Mouse (Mus musculus): ENCODE data around the gene Vstm2l. TPM values are rescaled to one million over a fixed set of nuclear protein-coding genes. Genes with fewer than 3 reads are reported as not detected.

The Vstm2l gene
- total and polyA plus RNA-seq, 3 experiments: not detected

DNA sequence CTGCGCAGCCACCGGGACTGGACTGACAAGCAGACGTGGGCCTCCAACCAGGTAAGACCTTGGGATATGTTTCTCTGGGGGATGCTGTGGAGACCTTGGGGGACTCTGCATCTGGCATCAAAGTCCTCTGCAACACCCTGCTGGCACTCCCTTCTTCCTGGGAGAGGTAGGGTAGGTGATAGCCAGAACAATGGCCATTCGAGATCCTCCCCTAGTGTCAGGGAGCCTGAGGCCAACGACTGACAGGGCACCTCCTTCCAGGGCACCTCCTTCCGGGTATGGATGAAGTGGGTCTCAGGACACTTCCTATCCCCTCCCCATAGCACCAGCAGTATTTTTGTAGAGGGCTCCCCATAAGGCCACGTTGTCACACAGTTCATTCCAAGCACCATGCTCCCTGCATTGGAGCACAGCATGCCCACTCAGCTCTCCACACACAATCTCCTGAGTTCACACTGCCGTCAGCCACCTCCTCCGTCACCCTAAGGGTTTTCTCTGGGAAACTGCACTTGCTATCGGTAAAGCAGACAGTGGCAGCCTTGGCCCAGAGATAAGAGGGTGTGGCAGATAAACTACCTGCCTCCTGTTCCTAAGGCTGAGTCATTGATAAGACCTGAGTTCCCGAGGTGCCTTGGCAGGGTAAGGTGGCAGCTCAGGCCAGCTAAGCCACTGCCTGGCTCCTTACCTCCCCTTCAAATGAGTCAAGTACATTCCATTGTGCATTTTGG is 21.2 kb downstream of the Vstm2l start:
- no peaks in the 10 kb centered on the region for H3K9me3 ChIP-seq (replicated peaks)
- DNase-seq (ENCODE audit: low spot score) (no peak), ATAC-seq (ENCODE audit: extremely low read depth, insufficient number of reproducible peaks, low FRiP score, poor library complexity, severe bottlenecking) (no peak)
- H3K4me1 ChIP-seq (ENCODE audit: insufficient read depth, low read depth, low read length): peaks cover 6% of the 10 kb centered on the region; the same call in 1 of the 2 replicates
- TF ChIP-seq POLR2AphosphoS5 (IDR thresholded peaks at IDR 0.05; ENCODE audit: insufficient replicate concordance, low read depth, low read length) (no peak), CTCF (IDR thresholded peaks at IDR 0.05; ENCODE audit: low read depth, low read length) (no peak), GATA1 (IDR thresholded peaks at IDR 0.05; ENCODE audit: borderline replicate concordance, low read length) (no peak), GATA2 (IDR thresholded peaks at IDR 0.05; ENCODE audit: borderline replicate concordance, low read depth, low read length) (no peak), TAL1 (conservative IDR thresholded peaks at IDR 0.05; ENCODE audit: low read depth, low read length) (no peak)
- H3K36me3 ChIP-seq (replicated peaks): no peaks in the 10 kb centered on the region
- H3K27me3 ChIP-seq (ENCODE audit: insufficient read depth, low read length): peaks cover 7% of the 10 kb centered on the region; the same call in 1 of the 2 replicates
- H3K4me3 ChIP-seq (ENCODE audit: low read depth, low read length): no peak overlapping the region

DNA sequence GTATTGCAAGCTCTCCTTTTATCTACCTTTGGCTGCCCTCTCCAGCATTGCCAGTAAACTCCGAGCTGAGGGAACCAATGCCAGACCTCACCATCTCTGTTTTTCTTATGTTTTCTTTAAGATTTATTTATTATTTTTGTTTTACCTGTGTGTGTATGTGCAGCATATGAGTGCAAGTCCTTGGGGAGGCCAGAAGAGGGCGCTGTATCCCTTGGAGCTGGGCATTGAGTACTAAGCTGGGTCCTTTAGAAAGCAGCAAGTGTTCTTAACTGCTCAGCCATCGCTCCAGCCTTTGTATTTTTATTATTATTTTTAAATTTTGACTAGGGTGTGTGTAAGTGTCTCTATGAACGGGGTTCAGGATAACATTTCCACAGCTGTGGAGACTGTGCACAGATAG is 22.2 kb downstream of the Vstm2l start:
- TF ChIP-seq GATA2 (IDR thresholded peaks at IDR 0.05; ENCODE audit: borderline replicate concordance, low read depth, low read length): no peak
- no peak for TF ChIP-seq GATA1 (IDR thresholded peaks at IDR 0.05; ENCODE audit: borderline replicate concordance, low read length)
- TF ChIP-seq CTCF (IDR thresholded peaks at IDR 0.05; ENCODE audit: low read depth, low read length): no peak
- no peak for TF ChIP-seq TAL1 (conservative IDR thresholded peaks at IDR 0.05; ENCODE audit: low read depth, low read length)
- no peak for TF ChIP-seq POLR2AphosphoS5 (IDR thresholded peaks at IDR 0.05; ENCODE audit: insufficient replicate concordance, low read depth, low read length)
- no peak for ATAC-seq (ENCODE audit: extremely low read depth, insufficient number of reproducible peaks, low FRiP score, poor library complexity, severe bottlenecking)
- no peaks in the 10 kb centered on the region for H3K9me3 ChIP-seq (replicated peaks)
- no peaks in the 10 kb centered on the region for H3K36me3 ChIP-seq (replicated peaks)
- DNase-seq (ENCODE audit: low spot score): no peak
- H3K4me3 ChIP-seq (ENCODE audit: low read depth, low read length): no peak overlapping the region
- H3K4me1 ChIP-seq (ENCODE audit: insufficient read depth, low read depth, low read length): peaks cover 6% of the 10 kb centered on the region; the same call in 1 of the 2 replicates
- H3K27me3 ChIP-seq (ENCODE audit: insufficient read depth, low read length): peaks cover 11% of the 10 kb centered on the region; the same call in 1 of the 2 replicates

- ATAC-seq (ENCODE audit: extremely low read depth, insufficient number of reproducible peaks, low FRiP score, poor library complexity, severe bottlenecking) (no peak), DNase-seq (ENCODE audit: low spot score) (no peak)
- no peaks in the 10 kb centered on the region for H3K9me3 ChIP-seq (replicated peaks)
- TF ChIP-seq POLR2AphosphoS5 (IDR thresholded peaks at IDR 0.05; ENCODE audit: insufficient replicate concordance, low read depth, low read length) (no peak), TAL1 (conservative IDR thresholded peaks at IDR 0.05; ENCODE audit: low read depth, low read length) (no peak), GATA1 (IDR thresholded peaks at IDR 0.05; ENCODE audit: borderline replicate concordance, low read length) (no peak), GATA2 (IDR thresholded peaks at IDR 0.05; ENCODE audit: borderline replicate concordance, low read depth, low read length) (no peak)
- no peaks in the 10 kb centered on the region for H3K36me3 ChIP-seq (replicated peaks)
- H3K4me1 ChIP-seq (ENCODE audit: insufficient read depth, low read depth, low read length): peaks cover 3% of the 10 kb centered on the region; the same call in 1 of the 2 replicates
- peaks cover 9% of the 10 kb centered on the region; the same call in 1 of the 2 replicates for H3K27me3 ChIP-seq (ENCODE audit: insufficient read depth, low read length)
- no peak overlapping the region for H3K4me3 ChIP-seq (ENCODE audit: low read depth, low read length)
These were observed 26.2 kb downstream of the Vstm2l start for GRCm38 (mm10) chr2:157940586-157941185.

DNA sequence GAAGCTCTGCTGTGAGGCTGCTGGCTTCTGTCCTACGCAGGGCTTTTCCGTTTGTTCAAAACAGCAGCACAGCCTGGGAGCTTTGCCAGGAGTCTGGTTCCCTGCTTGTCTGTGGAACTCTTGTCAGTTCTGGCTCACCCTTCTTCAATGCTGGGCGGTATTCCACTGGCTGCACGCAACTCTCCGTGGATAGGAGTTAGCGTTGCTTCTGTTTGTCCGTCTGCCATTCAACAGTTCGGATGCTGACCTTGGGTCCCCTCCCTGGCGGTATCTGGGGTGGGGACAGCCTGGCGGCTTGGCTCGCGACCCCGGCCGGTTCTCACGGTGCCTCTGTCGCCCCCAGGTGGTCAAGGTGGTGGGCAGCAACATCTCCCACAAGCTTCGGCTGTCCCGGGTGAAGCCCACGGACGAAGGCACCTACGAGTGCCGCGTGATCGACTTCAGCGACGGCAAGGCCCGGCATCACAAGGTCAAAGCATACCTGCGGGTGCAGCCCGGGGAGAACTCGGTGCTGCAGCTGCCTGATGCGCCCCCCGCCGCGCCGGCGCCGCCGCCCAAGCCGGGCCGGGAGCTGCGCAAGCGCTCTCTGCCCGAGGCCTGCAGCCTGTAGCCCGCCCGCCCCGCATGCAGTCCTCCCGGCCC is 29.2 kb downstream of the Vstm2l start:
- ATAC-seq (ENCODE audit: extremely low read depth, insufficient number of reproducible peaks, low FRiP score, poor library complexity, severe bottlenecking) (no peak), DNase-seq (ENCODE audit: low spot score) (no peak)
- TF ChIP-seq TAL1 (conservative IDR thresholded peaks at IDR 0.05; ENCODE audit: low read depth, low read length) (no peak), GATA2 (IDR thresholded peaks at IDR 0.05; ENCODE audit: borderline replicate concordance, low read depth, low read length) (no peak), CTCF (IDR thresholded peaks at IDR 0.05; ENCODE audit: low read depth, low read length) (no peak), GATA1 (IDR thresholded peaks at IDR 0.05; ENCODE audit: borderline replicate concordance, low read length) (no peak), POLR2AphosphoS5 (IDR thresholded peaks at IDR 0.05; ENCODE audit: insufficient replicate concordance, low read depth, low read length) (no peak)
- no peak overlapping the region for H3K4me3 ChIP-seq (ENCODE audit: low read depth, low read length)
- H3K36me3 ChIP-seq (replicated peaks): no peaks in the 10 kb centered on the region
- H3K9me3 ChIP-seq (replicated peaks): no peaks in the 10 kb centered on the region
- H3K4me1 ChIP-seq (ENCODE audit: insufficient read depth, low read depth, low read length): no peaks in the 10 kb centered on the region
- H3K27me3 ChIP-seq (ENCODE audit: insufficient read depth, low read length): peaks cover 9% of the 10 kb centered on the region; the same call in 1 of the 2 replicates

- DNase-seq (ENCODE audit: low spot score): no peak
- no peak overlapping the region for H3K4me3 ChIP-seq (ENCODE audit: low read depth, low read length)
- no peaks in the 10 kb centered on the region for H3K36me3 ChIP-seq (replicated peaks)
- H3K27me3 ChIP-seq (ENCODE audit: insufficient read depth, low read length): peaks cover 9% of the 10 kb centered on the region; the same call in 1 of the 2 replicates
- H3K9me3 ChIP-seq (replicated peaks): no peaks in the 10 kb centered on the region
- H3K4me1 ChIP-seq (ENCODE audit: insufficient read depth, low read depth, low read length): no peaks in the 10 kb centered on the region
- no peak for TF ChIP-seq CTCF (IDR thresholded peaks at IDR 0.05; ENCODE audit: low read depth, low read length)
- ATAC-seq (ENCODE audit: extremely low read depth, insufficient number of reproducible peaks, low FRiP score, poor library complexity, severe bottlenecking): no peak
These were observed 29.9 kb downstream of the Vstm2l start for GRCm38 (mm10) chr2:157944156-157944893.

DNA sequence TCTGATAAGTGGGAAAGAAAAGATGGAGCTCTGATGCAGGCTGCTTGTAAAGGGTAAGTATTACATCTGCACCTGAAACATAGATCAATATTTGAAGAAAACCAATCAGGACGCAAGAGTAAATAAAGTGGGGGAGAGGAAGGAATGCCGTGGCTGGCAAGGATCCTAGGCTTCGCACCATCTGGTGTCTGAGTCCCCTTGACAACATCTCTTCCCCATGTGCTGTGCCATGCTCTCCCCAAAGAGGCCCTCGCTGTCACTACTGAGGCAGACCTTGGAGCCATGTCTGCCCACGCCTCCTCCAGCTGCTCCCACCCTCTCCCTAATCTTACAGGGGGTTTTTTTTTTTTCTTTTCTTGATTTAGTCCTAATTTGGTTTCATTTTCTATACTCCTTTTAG is 39.5 kb downstream of the Vstm2l start:
- no peak for DNase-seq (ENCODE audit: low spot score)
- peaks cover 2% of the 10 kb centered on the region; the same call in 1 of the 2 replicates for H3K27me3 ChIP-seq (ENCODE audit: insufficient read depth, low read length)
- H3K9me3 ChIP-seq (replicated peaks): no peaks in the 10 kb centered on the region
- H3K4me3 ChIP-seq (ENCODE audit: low read depth, low read length): no peak overlapping the region
- H3K4me1 ChIP-seq (ENCODE audit: insufficient read depth, low read depth, low read length): no peaks in the 10 kb centered on the region
- no peak for TF ChIP-seq TAL1 (conservative IDR thresholded peaks at IDR 0.05; ENCODE audit: low read depth, low read length)
- TF ChIP-seq GATA2 (IDR thresholded peaks at IDR 0.05; ENCODE audit: borderline replicate concordance, low read depth, low read length): no peak
- no peak for TF ChIP-seq CTCF (IDR thresholded peaks at IDR 0.05; ENCODE audit: low read depth, low read length)
- TF ChIP-seq POLR2AphosphoS5 (IDR thresholded peaks at IDR 0.05; ENCODE audit: insufficient replicate concordance, low read depth, low read length): no peak
- no peak for TF ChIP-seq GATA1 (IDR thresholded peaks at IDR 0.05; ENCODE audit: borderline replicate concordance, low read length)
- no peaks in the 10 kb centered on the region for H3K36me3 ChIP-seq (replicated peaks)
- no peak for ATAC-seq (ENCODE audit: extremely low read depth, insufficient number of reproducible peaks, low FRiP score, poor library complexity, severe bottlenecking)
